Mouse (Mus musculus) heart, postnatal 0 days (tissue): Measurements from ENCODE around the gene Eif2ak4.

ENCODE experiments used
- CTCF ChIP-seq: IDR thresholded peaks from 2 replicates; pipeline ENCODE4 v1.5.1; 2016; ENCODE audit warnings: antibody characterized with exemption, control low read depth, low read depth
- EP300 ChIP-seq: IDR thresholded peaks from 2 replicates; pipeline ENCODE4 v1.6.1; 2016; ENCODE audit warnings: antibody characterized with exemption, low read depth

DNA sequence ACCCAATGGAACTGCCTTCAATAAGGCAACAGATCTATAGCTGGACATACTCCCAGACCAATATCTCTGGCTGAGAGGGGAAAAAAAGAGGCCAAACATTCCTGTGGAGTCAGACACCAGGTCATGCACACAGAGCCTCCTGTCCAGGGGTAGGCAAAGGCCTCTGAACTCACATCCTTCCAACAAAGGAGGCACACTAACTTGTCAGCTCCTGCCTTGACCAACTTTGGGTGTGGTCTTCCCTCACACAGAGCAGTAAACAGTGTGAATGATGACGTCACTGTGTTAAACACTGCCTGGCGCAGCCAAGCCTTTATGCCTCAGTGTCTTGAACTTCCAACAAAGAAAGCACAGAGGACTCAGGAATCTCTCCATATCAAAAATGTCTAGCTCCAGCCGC lies 44.5 kb upstream of the Eif2ak4 start:
- TF ChIP-seq CTCF (no peak), EP300 (no peak)
